Mouse (Mus musculus) bone marrow macrophage, adult 2 months (primary cell): Measurements from ENCODE around the gene Dnajb8.

Experiments used
- CTCF ChIP-seq: IDR thresholded peaks from 2 replicates; pipeline ENCODE4 v1.5.1; 2012; ENCODE audit warnings: low read depth, mild to moderate bottlenecking, low read length, moderate library complexity
- POLR2A ChIP-seq: IDR thresholded peaks from 2 replicates; pipeline ENCODE4 v1.6.1; 2012; ENCODE audit warnings: mild to moderate bottlenecking, low read depth, low read length, borderline replicate concordance

- TF ChIP-seq CTCF: no peak
- TF ChIP-seq POLR2A: no peak
Measured at GRCm38 (mm10) chr6:88194053-88194977, 27.8 kb upstream of the Dnajb8 start.
